Mouse (Mus musculus) myocyte (in vitro differentiated cells): ENCODE results near the gene Mfsd4a. TPM values are rescaled to one million over a fixed set of nuclear protein-coding genes. Genes with fewer than 3 reads are reported as not detected.

Experiments
- H3K27me3 ChIP-seq: one replicate; pipeline ENCODE4 v1.6.1; 2011; ENCODE audit not compliant: control insufficient read depth, insufficient read depth, insufficient read length
- H3K36me3 ChIP-seq: one replicate; pipeline ENCODE4 v1.6.1; 2011; ENCODE audit not compliant: control insufficient read depth, insufficient read depth
- H3K4me2 ChIP-seq: one replicate; pipeline ENCODE4 v1.6.1; 2011; ENCODE audit warnings: low read depth, control low read depth
- H3K4me3 ChIP-seq: one replicate; pipeline ENCODE4 v1.5.1; 2011; ENCODE audit warnings: mild to moderate bottlenecking, control low read depth, moderate library complexity
- H3K79me2 ChIP-seq: one replicate; pipeline ENCODE4 v1.6.1; 2011; ENCODE audit not compliant: control insufficient read depth, insufficient read depth
- H3ac ChIP-seq: one replicate; pipeline ENCODE4 v1.6.1; 2011; ENCODE audit not compliant: control insufficient read depth, insufficient read length
- CEBPB ChIP-seq: IDR thresholded peaks from 2 replicates; pipeline ENCODE4 v1.6.1; 2011; ENCODE audit warnings: mild to moderate bottlenecking, moderate library complexity; ENCODE audit not compliant: poor library complexity, insufficient read depth, severe bottlenecking
- E2F4 ChIP-seq: IDR thresholded peaks from one replicate; pipeline ENCODE4 v1.6.1; 2011; ENCODE audit warnings: mild to moderate bottlenecking, control low read depth, moderate library complexity; ENCODE audit not compliant: insufficient read depth
- MAX ChIP-seq: IDR thresholded peaks from one replicate; pipeline ENCODE4 v1.6.1; 2011; ENCODE audit warnings: low read depth, mild to moderate bottlenecking, control low read depth
- MYOD1 ChIP-seq, 3 experiments: IDR thresholded peaks; one replicate each; pipeline ENCODE4 v1.6.1; 2011; ENCODE audit warnings: control low read depth in 2 of 3, low read depth in 2 of 3, mild to moderate bottlenecking in 2 of 3, moderate library complexity in 1 of 3; ENCODE audit not compliant: insufficient read length in 2 of 3, control insufficient read depth in 1 of 3
- MYOG ChIP-seq, 3 experiments: IDR thresholded peaks; one replicate each; pipeline ENCODE4 v1.6.1; 2011; ENCODE audit warnings: control low read depth in 2 of 3, low read depth in 2 of 3, mild to moderate bottlenecking in 2 of 3; ENCODE audit not compliant: insufficient read length in 2 of 3, control insufficient read depth in 1 of 3, insufficient read depth in 1 of 3
- POLR2A ChIP-seq: IDR thresholded peaks from one replicate; pipeline ENCODE4 v1.6.1; 2011; ENCODE audit warnings: low read depth, mild to moderate bottlenecking, control low read depth, moderate library complexity; ENCODE audit not compliant: insufficient read length
- POLR2AphosphoS2 ChIP-seq: IDR thresholded peaks from one replicate; pipeline ENCODE4 v1.6.1; 2011; ENCODE audit warnings: low read depth, control low read depth; ENCODE audit not compliant: insufficient read length
- REST ChIP-seq: IDR thresholded peaks from one replicate; pipeline ENCODE4 v1.6.1; 2011; ENCODE audit warnings: mild to moderate bottlenecking, control low read depth, moderate library complexity; ENCODE audit not compliant: insufficient read depth, insufficient read length
- SRF ChIP-seq: IDR thresholded peaks from one replicate; pipeline ENCODE4 v1.6.1; 2011; ENCODE audit warnings: low read depth; ENCODE audit not compliant: control insufficient read depth, insufficient read length
- TCF12 ChIP-seq: IDR thresholded peaks from one replicate; pipeline ENCODE4 v1.6.1; 2011; ENCODE audit warnings: mild to moderate bottlenecking, control low read depth; ENCODE audit not compliant: poor library complexity, insufficient read depth, severe bottlenecking
- TCF3 ChIP-seq: IDR thresholded peaks from one replicate; pipeline ENCODE4 v1.6.1; 2011; ENCODE audit warnings: low read depth, control low read depth; ENCODE audit not compliant: insufficient read length
- USF1 ChIP-seq: IDR thresholded peaks from one replicate; pipeline ENCODE4 v1.6.1; 2011; ENCODE audit warnings: low read depth, mild to moderate bottlenecking, control low read depth, moderate library complexity
- polyA plus RNA-seq: library from polyadenylated mRNA; unstranded; fragments of >200 nt; fragmentation: generic; extraction: Trizol; gene quantifications from one replicate; pipeline ENCODE4 v1.2.1, GENCODE M21; 2012; ENCODE audit warnings: missing spikeins

The Mfsd4a gene
- polyA plus RNA-seq, 1 experiment = 9.6 TPM

DNA sequence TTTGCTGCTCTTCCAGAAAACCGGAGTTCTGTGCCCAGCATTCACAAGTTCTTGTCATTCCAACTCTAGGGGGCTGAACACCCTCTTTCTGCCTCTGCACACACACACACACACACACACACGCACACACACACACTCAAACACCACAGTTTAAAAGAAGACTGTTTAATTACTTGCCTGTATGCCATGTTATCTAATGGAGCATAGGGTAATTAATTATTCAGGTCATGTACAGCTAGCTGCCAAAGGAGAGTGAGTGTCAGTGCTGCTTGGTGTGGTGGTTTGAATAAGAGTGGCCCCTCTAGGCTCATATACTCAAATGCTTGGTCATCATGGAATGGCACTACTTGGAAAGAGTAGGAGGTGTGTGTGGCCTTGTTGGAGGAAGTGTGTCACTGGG, 84.1 kb downstream of the Mfsd4a start:
- Histone ChIP-seq H3K27me3 (peaks cover 2% of the 10 kb centered on the region), H3K4me3 (no peak overlapping the region), H3K79me2 (no peaks in the 10 kb centered on the region), H3ac (no peak overlapping the region), H3K4me2 (no peak overlapping the region), H3K36me3 (no peaks in the 10 kb centered on the region)
- TF ChIP-seq TCF12 = no peak
- TF ChIP-seq CEBPB = no peak
- no peak for TF ChIP-seq SRF
- TF ChIP-seq MYOD1 (IDR thresholded peaks at IDR 0.05; ENCODE audit: control insufficient read depth in 1 of 3, insufficient read length in 2 of 3, low read depth in 2 of 3) = no peak
- TF ChIP-seq POLR2A = no peak
- TF ChIP-seq TCF3 = no peak
- TF ChIP-seq MAX = no peak
- TF ChIP-seq REST = no peak
- no peak for TF ChIP-seq USF1
- TF ChIP-seq E2F4 = no peak

GRCm38 (mm10) chr1:131982907-131983306, 85.0 kb downstream of the Mfsd4a start:
- Histone ChIP-seq H3K36me3 (no peaks in the 10 kb centered on the region), H3K27me3 (peaks cover 11% of the 10 kb centered on the region), H3ac (no peak overlapping the region), H3K4me2 (no peak overlapping the region), H3K79me2 (no peaks in the 10 kb centered on the region), H3K4me3 (no peak overlapping the region)
- TF ChIP-seq E2F4 (no peak), USF1 (no peak), TCF3 (no peak), MYOD1 (IDR thresholded peaks at IDR 0.05; ENCODE audit: control insufficient read depth in 1 of 3, insufficient read length in 2 of 3, low read depth in 2 of 3) (no peak), POLR2AphosphoS2 (no peak), POLR2A (no peak), TCF12 (no peak), MAX (no peak), REST (no peak), CEBPB (no peak), SRF (no peak), MYOG (IDR thresholded peaks at IDR 0.05; ENCODE audit: control insufficient read depth in 1 of 3, insufficient read depth in 1 of 3, insufficient read length in 2 of 3, low read depth in 2 of 3) (no peak)

DNA sequence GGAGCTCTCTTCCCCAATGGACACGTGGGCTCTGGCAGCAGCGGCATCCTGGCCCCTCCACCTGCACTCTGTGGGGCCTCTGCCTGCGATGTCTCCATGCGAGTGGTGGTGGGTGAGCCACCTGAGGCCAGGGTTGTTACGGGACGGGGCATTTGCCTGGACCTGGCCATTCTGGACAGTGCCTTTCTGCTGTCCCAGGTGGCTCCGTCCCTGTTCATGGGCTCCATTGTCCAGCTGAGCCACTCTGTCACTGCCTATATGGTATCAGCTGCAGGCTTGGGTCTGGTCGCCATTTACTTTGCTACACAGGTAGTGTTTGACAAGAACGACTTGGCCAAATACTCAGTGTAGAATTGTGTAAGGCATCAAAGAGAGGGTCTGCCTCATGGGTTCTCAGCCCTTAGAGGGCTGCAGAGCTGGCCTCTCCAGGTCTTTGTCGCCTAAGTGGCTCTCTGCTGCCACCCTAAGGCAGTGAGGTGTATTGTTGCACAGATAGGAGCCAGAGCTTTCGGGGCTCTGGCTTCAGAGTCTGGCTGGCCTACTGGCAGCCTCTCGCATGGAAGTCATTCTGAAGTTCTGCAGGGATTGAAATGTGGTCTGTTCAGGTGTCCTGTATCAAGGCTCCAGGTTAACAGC, 86.4 kb downstream of the Mfsd4a start:
- TF ChIP-seq USF1 (no peak), REST (no peak), POLR2A (no peak), MAX (no peak), CEBPB (no peak), MYOD1 (IDR thresholded peaks at IDR 0.05; ENCODE audit: control insufficient read depth in 1 of 3, insufficient read length in 2 of 3, low read depth in 2 of 3) (no peak), SRF (no peak), TCF3 (no peak), E2F4 (no peak), MYOG (IDR thresholded peaks at IDR 0.05; ENCODE audit: control insufficient read depth in 1 of 3, insufficient read depth in 1 of 3, insufficient read length in 2 of 3, low read depth in 2 of 3) (no peak), POLR2AphosphoS2 (no peak), TCF12 (no peak)
- H3K4me2 ChIP-seq = no peak overlapping the region
- H3K27me3 ChIP-seq = peaks cover 25% of the 10 kb centered on the region
- no peaks in the 10 kb centered on the region for H3K36me3 ChIP-seq
- no peak overlapping the region for H3K4me3 ChIP-seq
- H3K79me2 ChIP-seq = no peaks in the 10 kb centered on the region
- no peak overlapping the region for H3ac ChIP-seq

DNA sequence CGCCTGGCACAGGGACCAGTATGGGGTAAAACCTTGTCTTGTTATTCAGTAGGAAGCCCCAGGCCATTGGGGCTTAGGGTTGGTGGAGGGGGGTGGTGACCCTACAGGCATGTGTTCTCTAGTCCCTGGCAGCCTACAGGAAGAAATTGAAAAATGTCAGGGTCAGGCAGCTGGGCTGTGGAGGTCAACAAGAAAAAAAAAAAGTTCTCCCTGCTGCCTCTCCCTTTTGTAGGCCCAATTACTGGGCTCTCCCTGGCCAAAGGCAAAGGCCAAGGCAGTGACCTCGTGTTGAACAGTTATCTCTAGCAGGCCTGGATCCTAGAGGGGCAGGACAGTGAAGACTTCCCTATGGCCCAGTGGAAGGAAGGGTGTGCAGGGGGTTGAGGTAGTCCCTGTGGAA, 87.4 kb downstream of the Mfsd4a start:
- H3K79me2 ChIP-seq = no peaks in the 10 kb centered on the region
- H3K4me3 ChIP-seq = no peak overlapping the region
- TF ChIP-seq MYOG (IDR thresholded peaks at IDR 0.05; ENCODE audit: control insufficient read depth in 1 of 3, insufficient read depth in 1 of 3, insufficient read length in 2 of 3, low read depth in 2 of 3) (no peak), USF1 (no peak), MYOD1 (IDR thresholded peaks at IDR 0.05; ENCODE audit: control insufficient read depth in 1 of 3, insufficient read length in 2 of 3, low read depth in 2 of 3) (no peak), MAX (no peak), POLR2AphosphoS2 (no peak), TCF12 (no peak), SRF (no peak), TCF3 (no peak), POLR2A (no peak), E2F4 (no peak), CEBPB (no peak), REST (no peak)
- H3ac ChIP-seq = no peak overlapping the region
- H3K4me2 ChIP-seq = no peak overlapping the region
- H3K36me3 ChIP-seq = no peaks in the 10 kb centered on the region
- H3K27me3 ChIP-seq = peaks cover 29% of the 10 kb centered on the region
